Mouse (Mus musculus) 416B (cell line): ENCODE data around the gene Pde6c.

Experiments
- DNase-seq: peaks from one replicate; pipeline ENCODE4 v3.0.0; 2011; ENCODE audit warnings: low read depth

Pde6c gene

DNA sequence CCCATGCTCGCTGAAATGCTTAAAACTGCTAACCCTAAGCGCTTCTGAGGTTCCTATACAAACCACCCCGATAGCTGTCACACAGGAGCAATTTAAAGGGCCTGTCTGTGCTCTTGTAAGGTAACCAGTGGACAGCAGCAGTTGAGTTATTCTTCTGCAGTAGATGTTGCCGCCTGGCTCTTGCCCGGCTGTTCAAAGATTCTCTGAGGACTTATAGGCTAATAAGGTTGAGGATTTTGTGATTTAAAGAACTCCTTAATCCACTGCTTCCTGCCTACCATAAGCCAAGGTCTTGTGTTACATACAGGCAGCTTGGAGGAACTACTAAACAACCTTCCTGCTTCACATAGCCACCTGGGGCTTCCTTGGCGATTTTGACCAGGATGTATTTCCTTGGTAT is at the start of gene Pde6c:
Gene Pde6c, plus strand, starts transcription at position 301 of the 400 bp plus-strand sequence.
- DNase-seq: no peak

- DNase-seq: no peak
Measured at GRCm38 (mm10) chr19:38082931-38083525, 49.6 kb upstream of the Pde6c start.

DNA sequence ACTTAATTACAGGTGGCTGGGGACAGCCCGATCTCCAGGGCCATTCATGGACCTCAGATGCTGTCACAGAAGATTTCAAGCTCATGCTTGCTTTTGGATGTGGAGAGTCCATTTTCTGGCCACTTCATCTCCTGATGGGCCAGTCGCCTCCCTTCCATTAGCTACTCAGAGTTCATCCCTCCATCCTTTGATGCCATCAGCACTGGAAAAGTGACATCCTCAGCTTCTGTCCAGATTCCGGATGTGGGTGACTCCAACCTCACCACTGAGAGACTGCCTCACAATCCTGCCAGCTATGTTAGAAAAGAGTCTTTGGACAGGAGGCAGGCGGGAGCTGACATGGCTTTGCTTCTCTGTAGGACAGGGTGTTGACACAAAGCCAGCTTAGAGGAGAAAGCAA is 46.7 kb upstream of the Pde6c start:
- DNase-seq: no peak

- no peak for DNase-seq
Measured at GRCm38 (mm10) chr19:38086948-38087551, 45.5 kb upstream of the Pde6c start.

DNA sequence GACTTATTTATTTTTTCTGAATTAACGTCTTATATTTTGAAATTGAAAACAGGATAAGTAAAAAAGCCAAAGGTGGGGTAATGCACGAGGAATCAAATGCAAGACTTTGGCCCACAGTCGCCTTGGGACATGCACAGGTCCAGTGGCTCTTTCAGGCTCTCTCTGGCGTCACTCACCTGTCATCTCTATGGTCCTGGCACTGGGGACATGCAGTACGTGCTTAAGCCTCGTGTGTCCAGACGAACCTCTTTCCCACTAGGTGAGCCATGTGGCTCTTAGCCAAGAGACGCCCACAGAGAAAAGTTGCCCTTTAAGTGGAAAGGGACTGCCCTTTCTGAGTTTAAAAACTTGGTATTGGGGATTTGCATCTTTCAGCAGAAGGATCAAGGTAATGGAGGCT is 43.2 kb upstream of the Pde6c start:
- no peak for DNase-seq

GRCm38 (mm10) chr19:38091512-38091985 is 41.0 kb upstream of the Pde6c start:
- DNase-seq: peak; percentile 21

GRCm38 (mm10) chr19:38096231-38096630 is 36.4 kb upstream of the Pde6c start:
- peak; percentile 15 for DNase-seq

- peak; percentile 37 for DNase-seq
Measured at GRCm38 (mm10) chr19:38096858-38097758, 35.5 kb upstream of the Pde6c start, which contains the start of gene Ffar4. Gene Ffar4, plus strand, starts transcription at chr19:38097071.

GRCm38 (mm10) chr19:38107871-38108270 is 24.7 kb upstream of the Pde6c start:
- no peak for DNase-seq

GRCm38 (mm10) chr19:38109506-38110242 is 22.9 kb upstream of the Pde6c start:
- DNase-seq: peak; percentile 12

DNA sequence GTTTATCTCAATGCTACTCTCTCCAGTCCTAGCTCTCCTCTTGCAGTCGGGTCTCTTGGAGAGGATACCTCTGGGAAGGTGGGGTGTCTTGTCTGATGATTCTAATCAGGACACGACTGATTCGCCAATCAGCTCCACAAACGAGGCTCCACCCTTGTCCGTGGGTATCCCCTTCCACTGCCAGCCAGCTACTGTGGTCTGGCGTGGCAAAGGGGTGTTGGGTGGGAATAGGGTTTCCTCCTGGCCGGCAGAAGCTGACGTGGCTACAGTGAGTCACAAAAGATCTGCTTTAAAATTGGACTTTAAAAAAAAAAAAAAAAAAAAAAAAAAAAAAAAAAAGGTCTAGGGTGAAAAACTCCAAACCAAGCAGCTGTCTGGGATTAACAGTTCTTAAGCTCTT is 21.5 kb upstream of the Pde6c start:
- DNase-seq: peak; percentile 9

DNA sequence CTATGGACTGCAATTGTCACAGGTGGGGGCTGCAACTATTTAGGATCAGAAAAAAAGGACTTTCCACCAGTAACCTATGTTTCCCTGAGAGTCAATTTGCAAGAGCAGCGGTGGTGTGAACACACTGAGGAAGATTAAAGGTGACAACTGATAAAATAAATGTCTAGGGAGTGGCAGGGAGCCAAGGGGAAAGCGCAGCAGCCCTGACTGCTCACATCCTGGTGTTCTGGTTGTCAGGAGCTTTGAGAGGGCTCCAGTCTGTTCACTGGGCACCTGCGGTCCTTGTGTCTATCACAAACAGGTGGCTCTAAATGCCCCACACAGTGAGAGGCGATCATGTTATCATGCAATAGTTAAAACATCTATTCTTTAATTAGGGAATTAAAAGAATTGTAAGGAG is 20.0 kb upstream of the Pde6c start:
- DNase-seq: no peak

DNA sequence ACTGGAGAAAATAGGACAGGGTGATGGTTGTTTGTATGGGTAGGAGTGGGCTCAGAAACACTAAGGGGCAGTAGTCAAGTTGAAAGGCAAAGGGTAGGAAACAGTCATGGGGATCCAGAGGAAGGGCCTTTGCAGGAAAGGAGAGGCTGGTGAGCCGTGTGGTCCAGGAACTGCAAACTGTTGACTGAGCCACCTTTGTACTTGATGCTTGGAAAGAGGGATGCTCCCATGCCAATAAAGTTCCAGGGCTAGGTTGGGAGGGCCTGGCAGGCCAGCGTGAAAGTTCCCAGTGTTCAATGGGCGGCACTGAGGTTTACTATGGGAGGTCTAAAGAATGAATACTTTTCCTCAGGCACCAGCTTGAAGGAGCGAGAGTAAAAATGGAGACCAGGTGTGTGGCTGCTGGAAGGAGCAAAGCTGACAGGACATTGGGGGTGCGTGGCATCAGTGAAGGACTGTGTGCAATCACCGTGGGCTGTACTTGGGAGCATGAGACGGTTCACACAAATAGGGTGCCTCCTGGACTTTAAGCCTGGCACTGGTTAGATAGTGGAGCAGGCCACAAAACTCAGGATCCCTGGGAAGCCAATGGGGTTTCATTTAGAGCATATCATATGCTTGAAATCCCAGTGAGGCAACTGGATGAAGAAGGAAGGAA is 17.6 kb upstream of the Pde6c start:
- DNase-seq: no peak

DNA sequence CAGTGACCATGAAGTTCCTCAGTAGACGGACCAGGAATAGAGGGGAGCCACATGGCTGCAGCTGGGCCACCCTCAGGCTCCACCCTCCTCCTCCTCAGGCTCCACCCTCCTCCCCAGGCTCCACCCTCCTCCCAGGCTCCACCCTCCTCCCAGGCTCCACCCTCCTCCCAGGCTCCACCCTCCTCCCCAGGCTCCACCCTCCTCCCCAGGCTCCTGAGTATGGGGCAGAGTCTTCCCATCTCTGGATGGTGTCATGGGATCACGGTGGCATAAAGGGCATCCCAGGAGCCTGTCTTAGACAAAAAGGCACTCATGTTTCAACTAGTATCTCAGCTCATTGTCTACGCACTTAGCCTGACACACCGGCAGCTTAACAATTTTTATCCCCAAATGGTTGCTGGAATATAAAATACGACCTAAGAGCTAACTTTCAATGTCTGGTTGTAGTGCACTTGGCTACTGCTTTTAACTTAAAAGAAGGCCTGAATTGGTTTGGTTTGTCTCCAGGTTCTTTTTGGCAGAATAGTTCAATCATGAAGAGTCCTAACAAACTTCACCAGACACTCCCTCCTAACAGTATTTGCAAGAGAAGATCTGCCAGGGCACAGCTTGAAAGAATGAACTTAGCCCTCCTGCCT is 12.3 kb upstream of the Pde6c start:
- DNase-seq: no peak

GRCm38 (mm10) chr19:38123921-38124320 is 8.7 kb upstream of the Pde6c start:
- no peak for DNase-seq

DNA sequence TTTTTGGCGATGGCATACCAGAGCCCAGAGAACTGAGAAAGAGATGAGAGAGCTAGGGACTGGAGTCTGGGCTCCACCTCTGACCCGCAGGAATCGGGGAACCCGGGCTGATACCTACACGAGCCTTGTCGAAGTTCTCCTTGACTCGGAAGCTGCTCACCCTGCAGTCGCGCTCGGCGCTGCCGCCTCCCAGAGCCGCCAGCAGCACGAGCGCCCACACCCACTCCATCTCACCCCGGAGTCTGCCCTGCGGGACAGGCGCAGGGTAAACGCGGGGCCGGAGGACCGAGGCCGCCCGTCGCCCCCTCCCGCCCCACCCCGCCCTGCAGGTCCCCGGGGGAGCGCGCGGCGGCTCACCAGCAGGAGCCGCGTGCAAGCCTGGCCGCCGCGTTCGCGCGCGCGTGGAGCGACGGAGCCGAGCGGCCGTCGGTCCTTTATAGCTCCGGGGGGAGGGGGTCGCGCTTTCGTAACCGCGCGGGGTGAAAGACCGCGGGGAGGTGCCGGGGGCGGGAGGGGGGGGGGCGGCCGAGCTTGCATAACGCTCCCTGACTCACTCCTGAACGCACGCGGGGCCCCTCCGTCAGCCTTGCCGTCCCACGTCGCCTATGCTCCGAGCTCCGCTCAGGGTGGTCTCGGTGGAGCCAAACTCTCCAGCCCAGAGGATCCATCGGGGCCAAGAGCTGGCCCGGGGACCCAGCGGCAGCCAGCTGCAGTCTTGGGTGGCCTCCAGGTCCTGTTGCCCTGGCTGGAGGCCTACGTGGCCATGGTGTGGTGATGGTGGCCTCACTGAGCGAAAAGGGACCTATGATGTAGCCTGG is 8.0 kb upstream of the Pde6c start:
- DNase-seq: no peak

- no peak for DNase-seq
Measured at GRCm38 (mm10) chr19:38125219-38125610, 7.4 kb upstream of the Pde6c start, which contains the start of gene Rbp4. Gene Rbp4, minus strand, starts transcription at chr19:38125281.

DNA sequence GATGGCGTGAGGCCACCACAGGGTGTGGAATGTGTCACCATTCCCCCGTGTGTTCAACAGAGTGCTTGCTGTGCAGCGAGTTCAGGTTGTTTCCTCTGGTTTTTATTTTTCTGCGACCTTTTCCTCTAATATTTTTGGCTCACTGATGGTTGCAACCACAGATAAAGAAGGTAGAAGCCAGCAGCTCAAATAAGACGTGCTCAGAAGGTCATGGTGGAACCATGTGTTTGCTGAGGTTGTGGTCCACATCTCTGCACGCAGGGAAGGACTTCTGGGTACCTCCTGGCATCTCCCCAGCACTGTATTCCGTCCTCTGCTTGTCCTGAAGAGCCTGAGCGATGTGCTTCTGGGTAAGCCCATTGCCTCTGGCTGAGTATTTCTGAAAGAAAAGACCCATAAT is 5.9 kb upstream of the Pde6c start:
- no peak for DNase-seq

GRCm38 (mm10) chr19:38133986-38134385 is 1.4 kb downstream of the Pde6c start:
- peak; percentile 11 for DNase-seq

GRCm38 (mm10) chr19:38134806-38135205 is 2.2 kb downstream of the Pde6c start:
- peak; percentile 56 for DNase-seq
